Mouse (Mus musculus) MEL (cell line): Measurements from ENCODE around the gene Itga9. TPM values are rescaled to one million over a fixed set of nuclear protein-coding genes. Genes with fewer than 3 reads are reported as not detected.

ENCODE experiments used
- DNase-seq: peaks from one replicate; pipeline ENCODE4 v3.0.0; 2011; ENCODE audit warnings: low read depth, low spot score
- H3K27ac ChIP-seq: 2 replicates; pipeline ENCODE4 v1.5.1; 2012; ENCODE audit warnings: low read depth, mild to moderate bottlenecking, control low read depth, low read length, moderate library complexity; ENCODE audit not compliant: control insufficient read depth
- H3K27me3 ChIP-seq, 2 experiments: fragments of 150-350 bp in 1 of 2; sonication (generic) in 1 of 2; 2 replicates each; pipeline ENCODE4 v1.6.1; 2012; ENCODE audit warnings: low read length in 2 of 2, mild to moderate bottlenecking in 2 of 2, improper control_type of control experiment in 1 of 2, moderate library complexity in 1 of 2; ENCODE audit not compliant: insufficient read depth in 2 of 2, control insufficient read depth in 1 of 2
- H3K36me3 ChIP-seq, 2 experiments: 2 replicates each; pipeline ENCODE4 v1.6.1; 2012 to 2014; ENCODE audit warnings: low read length in 2 of 2, improper control_type of control experiment in 1 of 2, inconsistent platforms in 1 of 2, mild to moderate bottlenecking in 1 of 2; ENCODE audit not compliant: insufficient read depth in 2 of 2, control insufficient read depth in 1 of 2
- H3K4me1 ChIP-seq, 2 experiments: fragments of 150-350 bp in 1 of 2; sonication (generic) in 1 of 2; 2 replicates each; pipeline ENCODE4 v1.6.1; 2012; ENCODE audit warnings: low read length in 2 of 2, improper control_type of control experiment in 1 of 2, mild to moderate bottlenecking in 1 of 2; ENCODE audit not compliant: insufficient read depth in 2 of 2, control insufficient read depth in 1 of 2
- H3K4me3 ChIP-seq, 2 experiments: fragments of 150-350 bp in 1 of 2; sonication (generic) in 1 of 2; 2 replicates each; pipeline ENCODE4 v1.5.1; 2012; ENCODE audit warnings: low read depth in 2 of 2, low read length in 2 of 2, mild to moderate bottlenecking in 2 of 2, moderate library complexity in 2 of 2, control low read depth in 1 of 2, improper control_type of control experiment in 1 of 2; ENCODE audit not compliant: control insufficient read depth in 1 of 2, insufficient read depth in 1 of 2
- H3K79me2 ChIP-seq: 2 replicates; pipeline ENCODE4 v1.6.1; 2012; ENCODE audit warnings: mild to moderate bottlenecking, low read length, moderate library complexity; ENCODE audit not compliant: control insufficient read depth, poor library complexity, insufficient read depth
- H3K9ac ChIP-seq: 2 replicates; pipeline ENCODE4 v1.6.1; 2012; ENCODE audit warnings: low read depth, mild to moderate bottlenecking, control low read depth, low read length, moderate library complexity; ENCODE audit not compliant: control insufficient read depth, poor library complexity, severe bottlenecking
- H3K9me3 ChIP-seq: fragments of 150-350 bp; sonication (generic); replicated peaks from 2 replicates; pipeline ENCODE4 v1.6.1; 2012; ENCODE audit warnings: mild to moderate bottlenecking, low read length, improper control_type of control experiment, moderate library complexity; ENCODE audit not compliant: insufficient read depth
- BHLHE40 ChIP-seq: IDR thresholded peaks from 2 replicates; pipeline ENCODE4 v1.6.1; 2012; ENCODE audit warnings: low read depth, mild to moderate bottlenecking, inconsistent platforms, low read length, improper control_type of control experiment, borderline replicate concordance
- CHD2 ChIP-seq: IDR thresholded peaks from 2 replicates; pipeline ENCODE4 v1.6.1; 2011; ENCODE audit warnings: low read length, improper control_type of control experiment
- ELF1 ChIP-seq: IDR thresholded peaks from 2 replicates; pipeline ENCODE4 v1.6.1; 2014; ENCODE audit warnings: low read depth, mild to moderate bottlenecking, inconsistent platforms, low read length, improper control_type of control experiment, moderate library complexity
- ETS1 ChIP-seq: IDR thresholded peaks from 2 replicates; pipeline ENCODE4 v1.6.1; 2012; ENCODE audit warnings: low read depth, mild to moderate bottlenecking, inconsistent platforms, low read length, improper control_type of control experiment, moderate library complexity
- GABPA ChIP-seq: IDR thresholded peaks from 2 replicates; pipeline ENCODE4 v1.6.1; 2012; ENCODE audit warnings: low read depth, mild to moderate bottlenecking, inconsistent platforms, low read length, improper control_type of control experiment, moderate library complexity
- HCFC1 ChIP-seq: IDR thresholded peaks from 2 replicates; pipeline ENCODE4 v1.6.1; 2012; ENCODE audit warnings: low read depth, mild to moderate bottlenecking, inconsistent platforms, low read length, improper control_type of control experiment, moderate library complexity
- JUND ChIP-seq: IDR thresholded peaks from 2 replicates; pipeline ENCODE4 v1.6.1; 2011; ENCODE audit warnings: low read depth, mild to moderate bottlenecking, improper control_type of control experiment, low read length
- MAFK ChIP-seq: IDR thresholded peaks from 2 replicates; pipeline ENCODE4 v1.6.1; 2011; ENCODE audit warnings: low read depth, mild to moderate bottlenecking, low read length, improper control_type of control experiment, borderline replicate concordance
- MAX ChIP-seq: IDR thresholded peaks from 2 replicates; pipeline ENCODE4 v1.6.1; 2011; ENCODE audit warnings: low read length, improper control_type of control experiment
- MEF2A ChIP-seq: IDR thresholded peaks from 2 replicates; pipeline ENCODE4 v1.6.1; 2014; ENCODE audit warnings: low read depth, mild to moderate bottlenecking, inconsistent platforms, low read length, improper control_type of control experiment; ENCODE audit not compliant: poor library complexity, insufficient replicate concordance, severe bottlenecking; ENCODE audit errors: extremely low read depth
- MYB ChIP-seq: IDR thresholded peaks from 2 replicates; pipeline ENCODE4 v1.6.1; 2011; ENCODE audit warnings: mild to moderate bottlenecking, low read depth, low read length, improper control_type of control experiment
- NELFE ChIP-seq: IDR thresholded peaks from 2 replicates; pipeline ENCODE4 v1.6.1; 2011; ENCODE audit warnings: low read depth, low read length, improper control_type of control experiment
- POLR2AphosphoS2 ChIP-seq: IDR thresholded peaks from 2 replicates; pipeline ENCODE4 v1.6.1; 2011; ENCODE audit warnings: low read length, improper control_type of control experiment
- RAD21 ChIP-seq: IDR thresholded peaks from 2 replicates; pipeline ENCODE4 v1.6.1; 2011; ENCODE audit warnings: mild to moderate bottlenecking, low read depth, low read length, improper control_type of control experiment
- RCOR1 ChIP-seq: IDR thresholded peaks from 2 replicates; pipeline ENCODE4 v1.6.1; 2012; ENCODE audit warnings: low read depth, mild to moderate bottlenecking, inconsistent platforms, low read length, improper control_type of control experiment
- TAL1 ChIP-seq: IDR thresholded peaks from 2 replicates; pipeline ENCODE4 v1.6.1; 2012; ENCODE audit warnings: mild to moderate bottlenecking, inconsistent platforms, low read length, moderate library complexity, mixed read lengths
- TBP ChIP-seq: IDR thresholded peaks from 2 replicates; pipeline ENCODE4 v1.8.0; 2011; ENCODE audit warnings: low read depth, low read length, improper control_type of control experiment
- UBTF ChIP-seq: IDR thresholded peaks from 2 replicates; pipeline ENCODE4 v1.6.1; 2012; ENCODE audit warnings: low read depth, mild to moderate bottlenecking, inconsistent platforms, low read length, improper control_type of control experiment, moderate library complexity, borderline replicate concordance; ENCODE audit not compliant: insufficient read depth
- USF2 ChIP-seq, 2 experiments: IDR thresholded peaks; 2 replicates each; pipeline ENCODE4 v1.6.1; 2011 to 2012; ENCODE audit warnings: improper control_type of control experiment in 2 of 2, low read length in 2 of 2, borderline replicate concordance in 1 of 2, inconsistent platforms in 1 of 2, low read depth in 1 of 2, mild to moderate bottlenecking in 1 of 2; ENCODE audit not compliant: insufficient read depth in 1 of 2
- ZC3H11A ChIP-seq: IDR thresholded peaks from 2 replicates; pipeline ENCODE4 v1.6.1; 2012; ENCODE audit warnings: low read depth, mild to moderate bottlenecking, inconsistent platforms, low read length, improper control_type of control experiment
- ZKSCAN1 ChIP-seq: IDR thresholded peaks from 2 replicates; pipeline ENCODE4 v1.6.1; 2012; ENCODE audit warnings: low read depth, mild to moderate bottlenecking, inconsistent platforms, low read length, improper control_type of control experiment, moderate library complexity
- ZNF384 ChIP-seq: IDR thresholded peaks from 2 replicates; pipeline ENCODE4 v1.6.1; 2012; ENCODE audit warnings: low read depth, mild to moderate bottlenecking, inconsistent platforms, low read length, improper control_type of control experiment
- polyA plus RNA-seq, 2 experiments: library from polyadenylated mRNA; stranded (reverse) in 1 of 2; unstranded in 1 of 2; fragments of >175 nt in 1 of 2; fragments of >200 nt in 1 of 2; gene quantifications; 2 replicates each; pipeline versions ENCODE4 v1.2.1 to v1.2.4; 2012; ENCODE audit warnings: low replicate concordance in 2 of 2, low read depth in 1 of 2; ENCODE audit not compliant: insufficient read length in 2 of 2, insufficient read depth in 1 of 2, missing spikeins in 1 of 2
- total RNA-seq: library from RNA; depleted of rRNA; stranded (reverse); fragments of 300-350 nt; gene quantifications from 2 replicates; pipeline ENCODE4 v1.2.3, GENCODE M21; 2012

Itga9 gene
- total and polyA plus RNA-seq, 3 experiments: 0.19 to 0.21 TPM; not detected in 1

DNA sequence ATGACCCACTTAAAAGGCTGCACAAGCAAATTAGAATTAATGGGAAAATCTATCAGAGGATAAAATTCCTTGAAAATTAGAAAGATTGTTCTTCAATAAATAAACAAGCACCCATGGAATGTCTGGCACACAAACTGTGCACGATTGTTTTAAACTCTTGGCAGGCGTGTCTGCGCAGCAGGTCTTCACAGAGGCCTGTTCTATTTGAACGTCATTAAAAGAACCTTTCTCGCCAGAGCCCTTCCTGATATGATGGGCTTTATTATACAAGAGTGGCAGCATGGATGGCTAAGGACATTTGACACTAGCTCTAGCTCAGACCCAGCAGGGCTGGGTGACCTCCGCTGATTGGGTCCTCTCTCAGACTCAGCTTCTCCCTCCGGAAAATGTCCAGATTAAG, 192.6 kb downstream of the Itga9 start:
- Histone ChIP-seq H3K9me3 (no peaks in the 10 kb centered on the region), H3K27me3 (no peaks in the 10 kb centered on the region), H3K4me1 (no peaks in the 10 kb centered on the region), H3K4me3 (no peak overlapping the region), H3K27ac (no peak overlapping the region), H3K36me3 (no peaks in the 10 kb centered on the region), H3K9ac (no peak overlapping the region), H3K79me2 (no peaks in the 10 kb centered on the region)
- no peak for DNase-seq
- TF ChIP-seq RAD21 (no peak), CHD2 (no peak), ELF1 (no peak), TAL1 (no peak), RCOR1 (no peak), MYB (no peak), ZC3H11A (no peak), ZNF384 (no peak), MAFK (no peak), JUND (no peak), BHLHE40 (no peak), TBP (no peak), ZKSCAN1 (no peak), MAX (no peak), NELFE (no peak), UBTF (no peak), ETS1 (no peak), GABPA (no peak), HCFC1 (no peak)

DNA sequence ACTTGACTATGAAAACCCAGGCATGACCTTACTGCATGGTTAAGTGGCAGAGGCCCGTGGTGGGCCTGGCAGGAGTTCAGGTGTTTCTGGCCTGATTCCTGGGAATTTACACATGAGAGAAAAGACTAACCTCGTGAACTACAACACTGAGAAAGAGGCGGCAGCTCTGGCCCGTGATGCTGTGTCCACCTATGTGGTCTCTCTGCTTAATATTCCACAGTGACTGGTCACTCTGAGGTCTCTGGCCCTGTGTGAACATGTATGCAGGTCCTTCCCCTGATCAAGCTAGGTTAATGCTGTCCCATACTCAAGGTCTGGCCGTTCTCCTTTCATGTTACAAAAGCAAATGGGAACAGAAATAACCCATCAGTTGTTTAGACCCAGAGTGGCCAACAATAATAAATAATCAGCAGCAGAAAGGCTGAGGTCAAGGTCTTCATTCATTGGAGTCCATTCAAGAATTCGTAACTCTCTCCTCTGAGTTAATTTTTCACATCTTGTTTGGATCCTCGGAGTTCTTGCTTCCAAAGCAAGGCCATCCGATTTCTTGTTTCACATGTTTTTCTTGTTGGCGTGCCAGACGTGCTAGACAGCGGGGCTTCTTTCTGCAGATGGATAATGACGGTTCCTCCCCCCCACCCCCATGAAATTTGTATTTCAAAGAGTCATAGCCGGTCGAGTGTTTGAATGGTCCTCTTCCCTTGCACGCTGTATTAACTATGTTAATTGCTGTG, 194.9 kb downstream of the Itga9 start:
- Histone ChIP-seq H3K4me3 (no peak overlapping the region), H3K27me3 (no peaks in the 10 kb centered on the region; a peak in 1 of 4 replicates), H3K36me3 (no peaks in the 10 kb centered on the region)
- TF ChIP-seq MEF2A (no peak), USF2 (IDR thresholded peaks at IDR 0.05; ENCODE audit: borderline replicate concordance in 1 of 2, insufficient read depth in 1 of 2, low read depth in 1 of 2, low read length in 2 of 2) (no peak), MYB (no peak), POLR2AphosphoS2 (no peak)
- TF ChIP-seq, all 39 proteins: peak for 0
- no peaks in the 10 kb centered on the region for H3K9me3 ChIP-seq
- no peak overlapping the region for H3K27ac ChIP-seq
- no peak for DNase-seq
- H3K79me2 ChIP-seq: no peaks in the 10 kb centered on the region
- H3K4me1 ChIP-seq: no peaks in the 10 kb centered on the region
- no peak overlapping the region for H3K9ac ChIP-seq
